Mouse (Mus musculus) ES-E14 (cell line): ENCODE measurements at regions not wholly inside any gene's neighbourhood (a gene's known extent, or its start where the extent isn't known, plus 50 kb on each side); places are given as distances from the start of the nearest gene placed in this dataset.

ENCODE experiments used
- DNase-seq: peaks from one replicate; pipeline ENCODE4 v3.0.0-alpha.2; 2013; ENCODE audit warnings: low read depth, low spot score
- H3K27ac ChIP-seq: 2 replicates; pipeline ENCODE4 v1.5.1; 2012; ENCODE audit warnings: low read depth, mild to moderate bottlenecking, low read length, moderate library complexity, mixed read lengths; ENCODE audit not compliant: poor library complexity, insufficient read depth, severe bottlenecking
- H3K36me3 ChIP-seq: 2 replicates; pipeline ENCODE4 v1.6.1; 2012; ENCODE audit warnings: mild to moderate bottlenecking, low read length, moderate library complexity, mixed read lengths; ENCODE audit not compliant: control insufficient read depth, poor library complexity, insufficient read depth, severe bottlenecking
- H3K4me1 ChIP-seq, 2 experiments: fragments of 150-350 bp in 1 of 2; sonication (generic) in 1 of 2; 2 replicates each; pipeline ENCODE4 v1.6.1; 2012; ENCODE audit warnings: low read length in 2 of 2, mild to moderate bottlenecking in 1 of 2, mixed read lengths in 1 of 2; ENCODE audit not compliant: control insufficient read depth in 2 of 2, insufficient read depth in 2 of 2, poor library complexity in 1 of 2
- H3K4me3 ChIP-seq, 2 experiments: fragments of 150-350 bp in 1 of 2; sonication (generic) in 1 of 2; 2 replicates each; pipeline ENCODE4 v1.5.1; 2012; ENCODE audit warnings: low read length in 2 of 2, low read depth in 1 of 2, mild to moderate bottlenecking in 1 of 2, mixed read lengths in 1 of 2; ENCODE audit not compliant: insufficient read depth in 1 of 2, poor library complexity in 1 of 2, severe bottlenecking in 1 of 2
- H3K9ac ChIP-seq: 2 replicates; pipeline ENCODE4 v1.6.1; 2012; ENCODE audit warnings: low read depth, mild to moderate bottlenecking, low read length, mixed read lengths; ENCODE audit not compliant: poor library complexity, insufficient read depth, severe bottlenecking
- H3K9me3 ChIP-seq: fragments of 150-350 bp; sonication (generic); 2 replicates; pipeline ENCODE4 v1.6.1; 2012; ENCODE audit warnings: low read depth, mild to moderate bottlenecking, low read length; ENCODE audit not compliant: control insufficient read depth, insufficient read depth
- CHD2 ChIP-seq: IDR thresholded peaks from 2 replicates; pipeline ENCODE4 v1.6.1; 2014; ENCODE audit warnings: mild to moderate bottlenecking, low read depth, low read length, inconsistent platforms
- HCFC1 ChIP-seq: IDR thresholded peaks from 2 replicates; pipeline ENCODE4 v1.6.1; 2012; ENCODE audit warnings: low read length, inconsistent platforms, borderline replicate concordance; ENCODE audit not compliant: insufficient read depth
- MAFK ChIP-seq: IDR thresholded peaks from 2 replicates; pipeline ENCODE4 v1.6.1; 2014; ENCODE audit warnings: mild to moderate bottlenecking, low read depth, low read length, inconsistent platforms; ENCODE audit not compliant: insufficient read depth
- ZC3H11A ChIP-seq: IDR thresholded peaks from 2 replicates; pipeline ENCODE4 v1.6.1; 2012; ENCODE audit warnings: low read depth, mild to moderate bottlenecking, inconsistent platforms, low read length, borderline replicate concordance
- ZNF384 ChIP-seq: IDR thresholded peaks from 2 replicates; pipeline ENCODE4 v1.6.1; 2012; ENCODE audit warnings: low read depth, low read length, inconsistent platforms
- in situ Hi-C, 2 experiments: fragments of 600-800 bp; cut with MboI; formaldehyde crosslinking; loops; one replicate each; pipeline ENCODE4 v1.15.1; 2025; ENCODE audit warnings: low sequenced_read_pairs in 2 of 2, inconsistent platforms in 1 of 2; ENCODE audit not compliant: unreplicated experiment in 2 of 2

DNA sequence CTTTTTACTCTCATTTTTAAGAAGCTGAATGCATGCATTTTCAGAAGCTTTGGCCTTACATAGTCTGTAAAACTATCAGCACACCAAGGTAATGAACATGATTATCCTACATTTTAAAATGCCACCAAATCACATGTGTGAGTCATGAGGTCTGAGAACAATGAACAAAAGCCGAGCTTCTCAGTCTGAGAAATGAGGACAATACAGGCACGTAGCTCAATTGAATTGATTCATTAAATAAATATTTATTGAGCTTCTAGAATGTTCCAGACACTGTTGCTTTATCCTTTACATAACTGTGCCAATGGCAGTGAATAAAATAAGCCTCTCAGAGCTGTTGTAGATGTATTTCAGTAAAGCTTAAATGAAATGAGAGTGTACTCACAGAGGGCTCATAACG lies 154.0 kb upstream of the Bdnf start:
- H3K27ac ChIP-seq: no peak overlapping the region
- no peak overlapping the region for H3K4me3 ChIP-seq

GRCm38 (mm10) chr2:109539519-109539918 lies 135.0 kb upstream of the Bdnf start:
- no peaks in the 10 kb centered on the region; a peak in 1 of 4 replicates for H3K4me1 ChIP-seq
- H3K36me3 ChIP-seq: no peaks in the 10 kb centered on the region
- no peaks in the 10 kb centered on the region for H3K9me3 ChIP-seq
- in situ Hi-C loops: no loop called here
- no peak for TF ChIP-seq ZNF384
- no peak for TF ChIP-seq HCFC1
- no peak for TF ChIP-seq CHD2
- no peak for TF ChIP-seq ZC3H11A
- TF ChIP-seq MAFK: no peak
- H3K27ac ChIP-seq: no peak overlapping the region
- H3K9ac ChIP-seq: no peak overlapping the region
- H3K4me3 ChIP-seq: no peak overlapping the region
- no peak for DNase-seq

More for the DNA sequence above, 154.0 kb upstream of the Bdnf start:
- Histone ChIP-seq H3K9ac (no peak overlapping the region), H3K36me3 (no peaks in the 10 kb centered on the region), H3K9me3 (no peaks in the 10 kb centered on the region), H3K4me1 (no peaks in the 10 kb centered on the region)
- no peak for TF ChIP-seq MAFK
- no peak for TF ChIP-seq ZNF384
- no peak for TF ChIP-seq ZC3H11A
- TF ChIP-seq HCFC1: no peak
- no peak for TF ChIP-seq CHD2
- no peak for DNase-seq
- in situ Hi-C loops: no loop called here

- in situ Hi-C loops: no loop called here
- H3K36me3 ChIP-seq: no peaks in the 10 kb centered on the region
Measured at GRCm38 (mm10) chr2:109546486-109547115, 127.9 kb upstream of the Bdnf start.

GRCm38 (mm10) chr2:109554644-109555043 lies 119.9 kb upstream of the Bdnf start:
- Histone ChIP-seq H3K27ac (no peak overlapping the region), H3K4me1 (no peaks in the 10 kb centered on the region), H3K4me3 (no peak overlapping the region), H3K9me3 (no peaks in the 10 kb centered on the region), H3K36me3 (no peaks in the 10 kb centered on the region), H3K9ac (no peak overlapping the region)
- TF ChIP-seq HCFC1: no peak
- TF ChIP-seq ZC3H11A: no peak
- no peak for TF ChIP-seq ZNF384
- TF ChIP-seq CHD2: no peak
- TF ChIP-seq MAFK: no peak
- DNase-seq: no peak
- in situ Hi-C loops: no loop called here

More at GRCm38 (mm10) chr2:109546486-109547115, 127.9 kb upstream of the Bdnf start:
- no peak overlapping the region for H3K4me3 ChIP-seq
- TF ChIP-seq MAFK (no peak), CHD2 (no peak)
- H3K9me3 ChIP-seq: no peaks in the 10 kb centered on the region
- H3K9ac ChIP-seq: no peak overlapping the region
- H3K27ac ChIP-seq: no peak overlapping the region
- no peaks in the 10 kb centered on the region for H3K4me1 ChIP-seq
- no peak for DNase-seq
